Mouse (Mus musculus): Measurements from ENCODE around the gene Nat10.

Gene Nat10

DNA sequence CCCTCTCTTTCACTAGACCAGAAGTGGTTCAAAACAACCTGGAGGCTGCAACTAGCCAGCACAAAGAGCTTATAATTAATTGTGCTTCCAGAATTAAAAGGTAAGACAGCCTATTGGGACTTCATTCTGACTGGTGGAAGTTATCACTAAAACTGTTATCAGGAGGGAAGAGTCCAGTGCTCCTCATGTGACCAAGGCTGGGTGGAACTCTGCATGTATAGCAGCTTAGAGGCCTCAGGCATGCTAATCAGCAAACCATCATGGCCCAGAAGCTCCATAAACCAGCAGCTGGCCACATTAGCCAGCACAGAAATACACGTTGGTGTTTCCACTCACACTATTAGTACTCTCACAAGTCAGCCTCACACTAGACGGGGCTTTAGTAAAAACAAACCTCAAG lies 14.3 kb downstream of the Nat10 start:
- in situ Hi-C loops (cut with MboI, MseI): no loop called here

GRCm38 (mm10) chr2:103746096-103746495 lies 15.0 kb downstream of the Nat10 start:
- in situ Hi-C loops (cut with MboI, MseI): no loop called here

GRCm38 (mm10) chr2:103745481-103745880 lies 15.6 kb downstream of the Nat10 start:
- in situ Hi-C loops (cut with MboI, MseI): no loop called here

DNA sequence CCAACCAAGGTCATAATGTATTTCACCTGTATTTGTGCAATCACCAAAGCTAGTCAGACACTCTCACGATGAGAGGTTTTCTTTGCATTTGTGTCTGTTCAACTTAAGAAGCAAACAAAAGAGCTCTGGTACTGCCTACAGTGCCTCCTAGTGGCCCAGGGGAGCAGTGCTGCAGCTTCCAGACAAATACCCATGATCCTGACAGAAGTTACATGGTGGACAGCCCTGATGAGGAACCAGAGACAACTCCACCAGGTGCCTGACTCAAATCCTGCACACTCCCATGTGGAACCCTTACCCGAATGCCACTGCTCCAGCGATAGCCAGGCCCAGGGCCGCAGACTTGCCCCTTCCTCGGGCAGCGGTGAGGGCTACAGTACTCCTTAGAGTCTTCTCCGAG lies 17.1 kb downstream of the Nat10 start:
- in situ Hi-C loops (cut with MboI, MseI): loop anchor here (5.0 kb wide), 2 partner anchors 187 to 287 kb away; no protein-coding TSS in a partner anchor

DNA sequence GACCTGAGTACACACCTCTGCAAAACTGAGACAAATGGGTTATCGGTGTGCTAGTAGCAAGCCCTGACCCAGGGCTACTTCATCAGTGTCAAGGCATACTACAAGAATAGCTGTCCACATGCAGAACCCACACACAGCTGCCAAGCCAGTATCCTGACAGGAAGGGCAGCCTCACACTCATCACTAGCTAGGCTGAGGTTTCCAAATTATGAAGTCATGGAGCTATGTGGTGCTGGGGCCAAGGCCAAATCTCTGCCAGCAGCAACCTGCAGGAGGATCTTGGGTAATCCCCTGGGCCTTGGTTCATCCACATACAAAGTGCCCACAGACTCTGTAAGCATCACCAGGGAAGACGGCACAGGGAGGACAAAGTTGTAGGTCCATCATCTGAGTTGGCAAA lies 17.5 kb downstream of the Nat10 start:
- in situ Hi-C loops (cut with MboI, MseI): loop anchor here (5.0 kb wide), 2 partner anchors 186 to 286 kb away; no protein-coding TSS in a partner anchor

DNA sequence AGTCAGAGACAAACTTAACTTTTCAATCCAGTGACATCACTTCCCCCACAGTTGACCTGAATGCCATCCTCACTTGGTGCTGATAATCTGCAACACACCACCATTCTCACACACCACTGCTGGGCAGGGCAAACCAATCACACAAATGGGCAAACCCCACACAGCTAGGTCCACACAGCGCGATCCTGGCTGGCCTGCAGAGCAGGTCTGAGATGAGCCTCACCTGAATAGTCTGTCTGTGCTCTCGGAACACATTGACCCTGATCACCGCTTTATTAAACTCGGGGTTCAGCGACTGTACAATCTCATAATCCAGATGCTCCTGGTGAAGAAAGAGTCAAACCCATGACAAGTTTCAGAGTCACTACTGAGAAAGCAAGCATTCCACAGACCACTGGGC lies 18.2 kb downstream of the Nat10 start:
- in situ Hi-C loops (cut with MboI, MseI): loop anchor here (5.0 kb wide), 2 partner anchors 186 to 286 kb away; no protein-coding TSS in a partner anchor

- in situ Hi-C loops (cut with MboI, MseI): loop anchor here in 1 of 2 experiments (5.0 kb wide), 1 partner anchor 274 kb away; no protein-coding TSS in a partner anchor
These were observed 29.6 kb downstream of the Nat10 start for GRCm38 (mm10) chr2:103731423-103731822.

GRCm38 (mm10) chr2:103730999-103731398 lies 30.1 kb downstream of the Nat10 start:
- in situ Hi-C loops (cut with MboI, MseI): loop anchor here in 1 of 2 experiments (5.0 kb wide), 1 partner anchor 274 kb away; no protein-coding TSS in a partner anchor

DNA sequence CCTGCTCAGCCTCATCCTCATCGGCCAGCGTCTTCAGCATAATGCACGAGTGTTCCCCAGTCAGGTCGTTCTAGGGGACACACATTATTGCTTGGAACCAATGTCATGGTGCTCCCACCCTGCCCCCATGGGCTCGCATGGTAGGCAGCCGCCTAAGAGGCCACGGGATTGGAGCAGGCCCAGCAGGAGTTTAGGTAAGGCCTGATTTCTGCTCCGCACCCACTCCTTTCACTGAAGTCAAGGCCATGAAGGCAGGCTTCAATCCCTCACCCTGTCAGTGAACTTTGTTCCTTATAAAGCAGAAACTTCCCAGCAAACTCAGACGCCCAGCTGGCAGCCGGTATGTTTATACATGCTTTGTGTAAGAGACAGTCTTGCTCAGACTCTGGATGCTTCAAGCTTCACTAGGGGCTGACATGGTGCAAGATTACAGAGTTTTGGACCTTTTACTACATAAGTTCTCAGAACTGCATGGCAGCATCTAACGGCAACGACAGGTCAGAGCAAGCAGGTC lies 33.0 kb downstream of the Nat10 start:
- in situ Hi-C loops (cut with MboI, MseI): no loop called here

GRCm38 (mm10) chr2:103724521-103724920 lies 36.5 kb downstream of the Nat10 start:
- in situ Hi-C loops (cut with MboI, MseI): no loop called here

DNA sequence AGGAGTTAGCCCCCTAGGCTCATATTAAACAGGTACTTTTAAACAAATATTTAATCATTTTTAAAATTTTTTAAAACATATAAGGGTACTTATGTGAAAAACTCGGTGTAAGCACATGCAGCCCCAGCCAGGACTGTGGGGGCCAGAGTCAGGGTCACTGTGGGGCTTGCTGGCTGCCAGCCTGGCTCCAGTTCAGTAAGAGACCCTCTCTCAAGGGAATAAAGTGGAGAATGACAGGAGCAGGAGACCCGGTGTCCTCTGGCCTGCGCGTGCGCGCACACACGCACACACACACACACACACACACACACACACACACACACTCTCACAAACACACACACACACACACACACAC lies 41.8 kb downstream of the Nat10 start:
- in situ Hi-C loops (cut with MboI, MseI): loop anchor here in 1 of 2 experiments (10.0 kb wide), 1 partner anchor 154 kb away; the partner anchor contains the start of gene Abtb2

DNA sequence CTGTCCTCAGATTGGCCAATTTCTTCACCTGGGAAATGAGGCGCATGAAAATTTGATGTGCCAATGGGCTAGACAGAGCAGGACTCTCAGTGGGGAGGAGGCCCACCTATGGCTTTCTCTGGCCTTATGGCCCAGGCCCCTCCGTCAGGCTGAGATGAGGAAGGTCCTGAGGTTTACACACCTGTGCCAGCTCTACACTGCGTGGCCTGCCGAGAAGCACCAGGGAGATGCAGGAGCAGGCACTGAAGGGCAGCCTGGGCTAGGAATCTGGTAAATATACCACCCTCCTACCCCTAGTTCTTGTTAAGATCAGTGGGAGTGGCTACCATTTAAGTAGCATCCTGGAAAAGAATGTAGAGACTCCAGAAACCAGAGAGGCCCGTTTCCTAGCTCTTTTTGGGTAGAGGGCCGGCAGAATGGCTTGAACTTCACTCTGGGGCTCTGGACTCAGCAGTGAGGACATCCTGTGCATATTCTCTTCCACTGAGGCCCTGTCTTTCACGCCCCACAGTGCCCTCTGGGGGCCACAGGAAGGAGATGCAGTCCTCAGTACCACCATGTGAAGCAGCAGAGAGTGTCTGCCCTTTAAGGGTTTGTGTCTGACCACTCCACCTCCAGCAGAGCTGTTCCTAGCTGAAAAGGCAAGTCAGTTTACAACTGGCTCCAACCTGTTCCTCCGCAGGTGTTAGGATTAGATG lies 42.3 kb downstream of the Nat10 start:
- in situ Hi-C loops (cut with MboI, MseI): loop anchor here in 1 of 2 experiments (10.0 kb wide), 1 partner anchor 154 kb away; the partner anchor contains the start of gene Abtb2

DNA sequence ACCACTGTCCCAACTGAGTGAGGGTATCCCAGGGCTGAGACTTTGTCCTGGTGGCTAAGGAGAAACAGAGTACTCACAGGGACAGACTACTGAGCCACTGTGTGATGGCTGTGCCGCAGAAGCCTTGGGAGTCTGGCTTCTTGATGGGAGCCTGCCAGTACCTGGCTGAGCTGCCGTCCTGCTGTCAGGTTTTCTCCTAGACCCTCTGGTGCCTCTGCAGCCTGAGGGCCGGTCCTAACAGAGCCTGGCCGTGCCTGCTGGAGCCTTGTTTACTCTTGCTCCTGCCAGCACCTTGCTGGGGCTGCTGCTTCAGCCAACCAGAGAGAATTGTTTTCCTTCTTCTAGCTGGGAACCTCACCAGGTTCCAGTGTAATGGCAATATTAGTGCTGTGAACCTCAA lies 46.7 kb downstream of the Nat10 start:
- in situ Hi-C loops (cut with MboI, MseI): loop anchor here in 1 of 2 experiments (5.0 to 10.0 kb wide), 2 partner anchors 42 to 150 kb away; partner anchors contain the start of gene Abtb2

DNA sequence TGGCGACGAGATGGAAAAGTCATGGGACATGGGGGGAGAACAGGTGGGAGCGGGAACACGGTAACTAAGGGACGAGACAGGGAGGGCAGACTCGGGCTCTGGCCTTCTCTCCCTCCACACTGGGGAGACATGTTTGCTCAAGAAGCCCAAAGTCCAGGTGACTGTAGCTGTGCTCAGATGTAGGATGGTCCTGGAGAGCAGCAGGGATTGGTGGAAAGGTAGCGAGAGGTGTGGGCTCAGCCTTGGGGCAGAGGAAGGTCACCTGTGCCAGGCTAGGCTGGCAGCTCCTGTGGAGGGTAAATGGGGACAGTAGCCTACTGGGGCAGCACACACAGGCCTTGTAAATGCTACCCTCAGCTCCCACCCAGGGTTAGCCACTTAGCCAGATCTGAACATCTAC lies 47.2 kb downstream of the Nat10 start:
- in situ Hi-C loops (cut with MboI, MseI): loop anchor here in 1 of 2 experiments (5.0 to 10.0 kb wide), 2 partner anchors 42 to 149 kb away; partner anchors contain the start of gene Abtb2

DNA sequence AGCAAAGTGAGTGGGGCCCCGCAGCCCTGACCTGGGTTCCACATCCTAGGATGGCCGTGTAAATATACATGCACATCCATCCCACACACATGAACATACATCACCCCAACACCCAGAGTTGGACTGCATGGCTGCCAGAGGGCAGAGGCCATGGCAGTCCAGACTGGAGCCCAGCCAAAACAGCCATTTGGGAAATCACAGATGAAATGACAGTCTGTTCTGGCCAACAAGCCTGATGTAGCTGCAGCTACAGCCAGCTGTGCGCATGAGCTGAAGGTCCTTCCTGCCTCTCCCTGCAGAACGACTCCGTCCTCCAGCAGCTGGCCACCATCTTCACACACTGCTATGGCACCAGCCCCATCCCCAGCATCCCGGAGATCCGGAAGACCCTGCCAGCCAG lies 50.2 kb downstream of the Nat10 start:
- in situ Hi-C loops (cut with MboI, MseI): loop anchor here in 1 of 2 experiments (5.0 to 10.0 kb wide), 2 partner anchors 39 to 146 kb away; partner anchors contain the start of gene Abtb2

- in situ Hi-C loops (cut with MboI, MseI): loop anchor here in 1 of 2 experiments (10.0 kb wide), 1 partner anchor 252 kb away; no protein-coding TSS in a partner anchor
These were observed 53.9 kb downstream of the Nat10 start for GRCm38 (mm10) chr2:103707056-103707776.

DNA sequence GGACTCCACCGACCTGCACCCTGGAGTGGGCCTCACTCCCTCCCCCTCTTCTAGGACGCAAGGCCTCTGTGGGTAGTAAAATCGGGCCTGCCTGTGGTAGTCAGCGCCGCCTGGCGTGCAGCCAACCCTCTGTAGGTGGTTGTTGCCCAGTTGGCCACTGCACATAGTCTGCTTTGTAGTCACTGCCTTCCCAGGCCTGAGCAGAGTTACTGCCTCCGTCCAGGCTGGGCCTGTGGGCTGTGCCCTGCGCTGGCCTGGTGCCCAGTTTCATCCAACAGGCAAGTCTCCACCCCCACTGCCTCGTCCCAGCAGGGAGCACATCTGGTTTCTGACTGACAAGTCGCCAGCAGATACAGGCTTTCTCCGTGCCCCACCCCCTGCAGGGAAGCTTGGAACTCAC lies 54.8 kb downstream of the Nat10 start:
- in situ Hi-C loops (cut with MboI, MseI): loop anchor here in 1 of 2 experiments (10.0 kb wide), 1 partner anchor 251 kb away; no protein-coding TSS in a partner anchor

DNA sequence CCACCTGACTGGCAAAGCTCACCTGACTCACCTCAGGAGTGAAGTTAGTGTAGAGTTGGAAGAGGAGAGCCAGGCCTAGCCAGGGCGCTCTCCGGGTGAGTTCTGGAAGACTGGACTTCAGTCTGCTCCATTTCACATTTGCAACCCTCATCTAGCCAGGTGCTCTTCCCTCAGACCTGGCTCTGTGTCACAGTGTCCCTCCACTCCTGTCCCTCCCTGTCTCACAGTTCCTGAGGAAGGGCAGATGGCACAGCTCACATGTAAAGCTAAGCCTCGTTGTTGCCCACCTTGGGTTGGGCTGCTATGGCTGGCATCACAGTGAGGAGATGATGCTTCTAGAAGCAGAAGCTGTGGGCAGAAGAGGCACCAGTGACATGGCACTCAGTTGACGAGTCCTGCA lies 55.2 kb downstream of the Nat10 start:
- in situ Hi-C loops (cut with MboI, MseI): loop anchor here in 1 of 2 experiments (10.0 kb wide), 1 partner anchor 251 kb away; no protein-coding TSS in a partner anchor

DNA sequence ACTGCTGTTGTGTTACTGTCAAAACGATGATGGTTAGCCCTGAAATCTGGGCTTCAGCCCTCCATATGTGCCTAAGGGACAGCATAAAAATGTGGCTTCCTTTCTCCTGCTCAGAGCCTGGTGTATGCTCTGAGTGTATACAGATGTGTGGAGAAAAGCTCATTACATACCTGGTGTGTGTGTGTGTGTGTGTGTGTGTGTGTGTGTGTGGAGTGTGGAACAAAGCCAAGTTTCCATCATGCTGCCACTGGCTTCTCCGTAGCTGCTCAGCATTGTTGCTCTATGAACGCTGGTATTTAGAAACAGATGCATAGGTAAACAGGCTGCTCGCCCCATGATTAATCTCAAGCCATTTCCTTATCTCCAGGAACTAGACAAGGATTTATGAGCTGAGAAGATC lies 57.2 kb downstream of the Nat10 start:
- in situ Hi-C loops (cut with MboI, MseI): loop anchor here (5.0 to 10.0 kb wide), 2 partner anchors 137 to 249 kb away; partner anchors contain the start of gene Abtb2 (in 1 of the 2)

DNA sequence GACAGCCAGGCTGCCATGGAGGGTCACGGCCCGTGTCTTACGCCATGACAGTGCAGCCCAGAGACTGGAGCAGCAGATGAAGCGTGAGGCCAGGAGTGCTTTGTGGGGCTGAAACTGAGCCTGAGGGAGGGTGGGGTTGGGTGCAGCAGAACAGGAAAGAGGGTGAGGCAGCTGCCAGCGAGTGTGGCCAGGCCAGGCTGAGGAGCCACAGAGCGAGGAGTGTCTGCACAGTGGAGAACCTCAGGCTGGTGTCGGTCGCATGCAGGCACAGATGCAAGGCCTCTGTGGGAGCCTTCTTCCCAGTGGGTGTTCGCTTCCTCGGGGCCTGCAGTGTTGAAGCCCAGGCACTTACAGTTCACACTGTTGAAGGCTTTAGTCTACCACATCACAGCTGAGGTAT lies 57.7 kb downstream of the Nat10 start:
- in situ Hi-C loops (cut with MboI, MseI): loop anchor here (5.0 to 10.0 kb wide), 2 partner anchors 136 to 249 kb away; partner anchors contain the start of gene Abtb2 (in 1 of the 2)

DNA sequence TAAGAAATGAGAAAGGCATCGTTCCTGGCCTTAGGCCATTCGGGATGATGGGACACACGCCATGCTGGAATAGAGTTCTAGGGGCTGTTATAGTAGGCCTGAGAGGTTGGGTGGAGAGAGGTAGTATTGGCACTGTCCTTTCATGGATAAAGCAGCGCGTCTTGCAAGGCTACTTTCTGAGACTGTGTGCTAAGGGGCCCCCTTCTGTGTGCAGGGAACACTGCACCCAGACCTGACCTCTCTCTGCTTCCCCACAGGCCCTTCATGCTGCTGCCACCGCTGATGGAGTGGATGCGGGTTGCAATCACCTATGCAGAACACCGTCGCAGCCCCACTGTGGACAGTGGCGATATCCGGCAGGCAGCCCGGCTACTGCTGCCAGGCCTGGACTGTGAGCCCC lies 60.6 kb downstream of the Nat10 start:
- in situ Hi-C loops (cut with MboI, MseI): loop anchor here (5.0 to 10.0 kb wide), 2 partner anchors 133 to 246 kb away; partner anchors contain the start of gene Abtb2 (in 1 of the 2)

All from T-helper 17 cell (primary cell).